Mouse (Mus musculus): ENCODE results near the gene Bckdha.

DNA sequence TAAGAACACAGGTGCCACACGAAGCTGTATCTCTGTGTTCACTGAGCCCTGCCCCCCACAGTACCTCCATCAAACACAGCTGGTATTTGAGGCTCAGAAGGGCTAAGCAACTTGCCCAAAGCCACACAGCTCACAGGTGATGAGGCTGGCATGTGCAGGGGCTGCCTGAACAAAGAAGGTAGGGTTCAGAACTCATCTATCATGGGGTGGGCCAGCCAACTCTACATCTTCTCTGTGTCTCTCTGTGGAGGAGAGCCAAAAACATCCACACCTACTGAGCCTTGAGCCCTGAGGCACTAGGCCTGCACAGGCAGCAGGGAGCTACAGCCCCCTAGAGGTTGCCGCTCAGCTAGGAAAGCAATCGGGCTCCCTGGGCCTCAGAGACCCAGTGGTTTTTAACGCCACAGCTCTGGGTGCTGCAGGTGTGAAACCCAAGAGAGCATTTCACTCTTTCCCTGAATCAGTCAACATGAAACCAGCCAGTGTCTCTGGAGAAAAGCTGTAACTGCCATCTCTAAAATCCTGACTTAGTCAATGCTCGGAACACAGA, 11.1 kb downstream of the Bckdha start:
- TF ChIP-seq CTCF (IDR thresholded peaks at IDR 0.05; ENCODE audit: low read depth) (peak; percentile 67), EP300 (IDR thresholded peaks at IDR 0.05; ENCODE audit: low read depth) (peak; percentile 15; the same call in 1 of the 2 replicates)

Measured in liver, postnatal 0 days (tissue).